Mouse (Mus musculus): ENCODE measurements around the gene Pin4.

Gene Pin4

DNA sequence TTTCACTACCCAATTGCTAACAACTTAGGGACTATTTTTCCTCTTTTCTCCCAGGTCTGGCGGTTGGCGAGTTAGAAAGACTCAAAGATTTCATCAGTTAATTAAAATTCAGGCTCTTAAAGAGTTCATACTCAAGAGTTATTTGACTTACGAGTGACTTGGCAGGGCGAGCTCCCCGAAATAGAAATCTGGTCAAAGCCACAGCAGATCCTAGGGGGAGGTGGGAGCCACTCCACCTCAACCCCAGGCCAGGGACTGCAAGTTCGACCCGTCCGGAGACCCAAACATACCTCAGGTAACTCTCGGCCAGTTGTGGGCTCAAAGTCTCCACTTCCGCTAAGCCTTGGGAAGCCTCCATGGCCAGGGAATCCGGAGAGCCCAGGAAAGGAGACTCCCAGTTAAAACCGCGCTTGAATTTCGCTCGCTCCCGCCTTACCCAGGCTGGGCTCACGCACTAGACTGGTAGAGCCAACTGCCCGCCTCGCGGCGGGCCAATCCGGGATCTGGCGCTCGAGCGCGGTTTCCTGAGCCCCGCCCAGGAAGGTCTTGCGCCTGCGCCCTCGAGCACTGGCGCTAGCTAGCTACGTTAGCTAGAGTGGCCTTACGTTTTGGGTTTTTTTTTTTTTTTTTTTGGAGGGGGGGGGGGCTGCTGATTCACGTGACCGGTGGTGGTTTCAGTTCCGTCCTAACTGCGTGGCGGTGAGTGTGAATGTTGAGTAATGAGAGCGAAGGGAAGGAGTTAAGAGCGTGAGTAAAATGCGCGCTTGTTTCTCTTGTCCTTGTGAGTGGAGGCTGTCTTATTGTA lies 37.6 kb downstream of the Pin4 start, which contains the start of gene Ercc6l:
Gene Ercc6l (minus strand): TSS at position 474 of the 805 bp plus-strand sequence.
- DNase-seq (ENCODE audit: low read depth, low spot score): peak; percentile 95

GRCm38 (mm10) chrX:102157423-102157791 lies 38.2 kb downstream of the Pin4 start:
- DNase-seq (ENCODE audit: low read depth, low spot score): no peak

DNA sequence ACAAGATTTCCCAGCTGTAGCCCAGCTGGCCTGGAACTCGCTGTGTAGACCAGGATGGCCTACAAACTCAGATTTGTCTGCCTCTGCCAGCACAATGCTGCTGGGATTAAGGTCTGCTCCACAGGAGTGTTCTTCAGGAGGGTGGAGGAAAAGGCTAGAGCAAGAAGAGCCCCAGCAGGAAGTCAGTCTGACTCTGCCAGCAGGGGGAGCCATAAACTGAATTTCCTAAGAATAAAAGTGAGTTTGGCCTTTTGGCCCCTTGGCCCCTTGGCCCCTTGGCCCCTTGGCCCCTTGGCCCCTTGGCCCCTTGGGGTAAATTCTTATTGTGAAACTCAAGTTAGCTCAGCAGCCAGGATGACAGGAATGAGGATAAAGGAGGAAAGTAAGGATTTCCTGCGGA lies 40.5 kb downstream of the Pin4 start:
- no peak for DNase-seq (ENCODE audit: low read depth, low spot score)

GRCm38 (mm10) chrX:102160528-102160927 lies 41.3 kb downstream of the Pin4 start:
- DNase-seq (ENCODE audit: low read depth, low spot score): no peak

- no peak for DNase-seq (ENCODE audit: low read depth, low spot score)
Observed at GRCm38 (mm10) chrX:102163096-102163495, 43.8 kb downstream of the Pin4 start.

DNA sequence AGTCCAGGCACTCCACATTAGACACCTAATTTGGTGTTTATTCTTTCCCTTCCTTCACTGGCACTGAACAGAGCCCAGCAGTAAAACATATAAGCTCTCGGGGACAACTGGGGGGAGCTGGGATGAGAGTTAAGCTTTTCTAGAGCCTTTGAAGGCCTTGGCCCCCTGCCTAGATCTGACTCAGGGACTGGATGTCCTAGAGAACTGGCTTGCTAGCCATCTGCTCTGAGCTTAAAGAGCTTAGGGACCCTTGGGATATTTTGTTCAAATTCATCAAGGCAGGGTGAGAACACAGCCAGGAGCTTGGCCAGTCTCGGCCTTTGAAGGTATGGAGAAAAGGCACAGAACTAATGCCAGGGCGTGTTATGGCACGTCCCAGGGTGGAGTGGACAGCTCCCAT lies 44.3 kb downstream of the Pin4 start:
- no peak for DNase-seq (ENCODE audit: low read depth, low spot score)

GRCm38 (mm10) chrX:102166521-102166920 lies 47.3 kb downstream of the Pin4 start:
- DNase-seq (ENCODE audit: low read depth, low spot score): no peak

DNA sequence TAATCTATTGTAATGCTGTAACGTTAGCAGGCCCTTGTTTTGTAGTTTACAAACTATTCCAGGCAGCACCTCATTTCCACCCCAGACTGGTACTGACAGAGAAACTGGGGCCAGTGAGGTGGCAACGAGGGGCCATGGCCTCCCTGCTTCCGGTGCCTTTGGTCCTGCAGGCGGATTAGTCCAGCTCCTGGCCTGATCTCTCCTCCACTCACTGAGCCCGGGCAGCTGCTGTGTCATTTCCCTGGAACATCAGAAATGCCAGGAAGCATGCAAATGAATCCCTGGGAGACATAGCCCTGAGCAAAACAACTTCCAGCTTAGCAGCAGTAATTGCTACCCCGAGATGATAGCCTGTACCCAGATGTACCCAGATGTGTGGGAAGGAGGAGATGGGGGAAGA lies 47.7 kb downstream of the Pin4 start:
- no peak for DNase-seq (ENCODE audit: low read depth, low spot score)

DNA sequence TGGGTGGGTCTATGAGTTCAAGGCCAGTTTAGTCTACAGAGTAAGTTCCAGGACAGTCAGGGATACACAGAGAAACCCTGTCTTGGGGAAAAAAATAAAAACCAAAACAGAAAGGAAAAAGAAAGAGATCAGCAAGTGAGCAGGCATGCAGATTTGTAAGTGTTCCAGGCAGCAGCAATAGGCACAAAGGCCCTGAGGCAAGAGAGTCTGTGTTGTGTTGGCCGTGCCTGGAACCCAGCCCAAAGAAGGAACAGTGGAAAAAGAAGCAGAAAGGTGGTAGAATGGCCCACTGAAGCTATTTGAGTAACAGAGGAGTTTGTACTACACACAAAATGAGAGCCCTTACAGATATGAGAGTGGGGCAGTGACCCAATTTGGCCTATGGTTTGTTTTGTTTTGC lies 50.5 kb downstream of the Pin4 start:
- no peak for DNase-seq (ENCODE audit: low read depth, low spot score)

DNA sequence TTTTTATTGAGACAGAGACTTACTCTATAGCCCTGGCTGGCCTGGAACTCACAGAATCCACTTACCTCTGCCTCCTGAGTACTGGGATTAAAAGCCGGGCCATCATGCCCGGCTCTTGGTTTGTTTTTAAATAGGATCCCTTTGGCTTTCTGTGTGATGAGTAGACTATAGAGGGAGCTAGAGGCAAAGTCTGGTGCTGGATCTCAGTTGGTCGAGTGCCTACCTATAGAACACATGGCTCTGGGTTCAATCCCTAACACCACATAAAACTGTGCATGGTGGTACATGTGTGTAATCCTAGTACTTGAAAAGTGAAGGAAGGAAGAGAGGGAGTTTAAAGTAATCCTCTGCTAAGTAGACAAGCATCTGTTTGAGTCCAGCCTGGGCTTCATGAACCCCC lies 50.9 kb downstream of the Pin4 start:
- DNase-seq (ENCODE audit: low read depth, low spot score): no peak

GRCm38 (mm10) chrX:102170900-102171299 lies 51.7 kb downstream of the Pin4 start:
- no peak for DNase-seq (ENCODE audit: low read depth, low spot score)

- DNase-seq (ENCODE audit: low read depth, low spot score): no peak
Observed at GRCm38 (mm10) chrX:102175538-102176287, 56.5 kb downstream of the Pin4 start.
